Mouse (Mus musculus) megakaryocyte, embryonic 14.5 days (primary cell): ENCODE measurements around the gene Adamts15.

Source experiments
- FLI1 ChIP-seq: IDR thresholded peaks from 2 replicates; pipeline ENCODE4 v1.6.1; 2012; ENCODE audit warnings: low read length, inconsistent platforms, mixed read lengths
- GATA1 ChIP-seq: IDR thresholded peaks from 3 replicates; pipeline ENCODE4 v1.6.1; 2012; ENCODE audit warnings: mixed read lengths, low read length, inconsistent platforms, borderline replicate concordance

- TF ChIP-seq GATA1 (no peak), FLI1 (no peak)
Measured at GRCm38 (mm10) chr9:30942512-30943313, 20.5 kb upstream of the Adamts15 start, which contains the start of gene Adamts8.
